Mouse (Mus musculus): ENCODE results near the gene Dpagt1.
"Not testable (repeated sequence)": the region's sequence is repeated elsewhere in the genome, so short reads cannot be mapped to it uniquely, and the experiment has no call there.

The Dpagt1 gene

DNA sequence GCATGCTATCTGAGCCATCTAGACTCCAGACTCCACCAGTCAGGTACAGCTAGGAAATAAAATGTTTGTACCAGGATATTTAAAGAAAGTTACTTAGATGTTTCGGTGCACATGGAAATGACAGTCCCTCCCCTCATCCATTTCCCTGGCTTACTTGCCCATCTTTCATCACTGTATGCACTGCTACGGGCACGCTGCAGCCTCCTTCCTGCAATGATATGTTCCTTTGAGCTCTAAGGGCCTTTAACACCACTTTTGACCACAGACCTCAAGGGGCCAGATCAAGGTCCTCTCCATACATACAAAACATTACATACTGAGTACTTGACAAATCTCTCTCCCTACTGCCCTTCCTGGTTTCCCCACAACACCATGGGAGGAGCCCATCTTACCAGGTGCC, 11.1 kb downstream of the Dpagt1 start:
- in situ Hi-C loops (cut with MboI, MseI): loop anchor here (5.0 kb wide), 1 partner anchor 45 kb away; no protein-coding TSS in a partner anchor

DNA sequence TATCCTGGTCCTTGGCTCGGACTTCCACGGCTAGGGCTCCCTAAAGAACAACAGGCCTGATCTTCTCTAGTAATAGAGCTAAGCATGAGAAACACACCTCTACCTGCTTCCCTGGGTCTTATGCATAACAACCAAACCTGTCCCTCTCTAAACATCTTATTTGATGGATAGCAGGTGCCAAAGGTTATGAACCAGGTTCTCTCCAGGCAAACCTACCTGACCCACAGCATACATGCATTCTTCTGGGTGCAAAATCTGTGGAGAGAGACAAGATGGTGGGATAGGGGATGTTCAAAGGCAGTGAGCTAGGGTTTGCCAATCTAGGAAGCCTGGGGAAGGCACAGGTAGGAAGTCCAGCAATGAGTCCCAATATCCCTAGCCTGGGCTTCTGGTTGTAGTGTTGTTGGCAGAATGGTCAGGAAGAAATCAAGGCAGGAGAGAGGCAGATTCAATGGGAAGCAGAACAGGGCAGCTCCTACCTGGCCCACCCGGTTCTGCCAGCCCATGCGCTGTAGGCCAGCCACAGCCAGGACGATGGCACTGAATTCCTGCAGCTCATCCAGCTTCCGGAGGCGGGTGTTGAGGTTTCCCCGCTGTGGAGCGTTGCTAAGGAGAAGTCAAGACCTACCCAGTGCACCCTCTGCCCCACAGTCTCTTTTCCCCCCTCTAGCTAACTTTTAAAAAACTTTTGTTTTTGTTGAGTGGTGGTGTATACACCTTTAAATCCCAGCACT, 11.8 kb downstream of the Dpagt1 start:
- in situ Hi-C loops (cut with MboI, MseI): loop anchor here (5.0 kb wide), 1 partner anchor 45 kb away; no protein-coding TSS in a partner anchor

DNA sequence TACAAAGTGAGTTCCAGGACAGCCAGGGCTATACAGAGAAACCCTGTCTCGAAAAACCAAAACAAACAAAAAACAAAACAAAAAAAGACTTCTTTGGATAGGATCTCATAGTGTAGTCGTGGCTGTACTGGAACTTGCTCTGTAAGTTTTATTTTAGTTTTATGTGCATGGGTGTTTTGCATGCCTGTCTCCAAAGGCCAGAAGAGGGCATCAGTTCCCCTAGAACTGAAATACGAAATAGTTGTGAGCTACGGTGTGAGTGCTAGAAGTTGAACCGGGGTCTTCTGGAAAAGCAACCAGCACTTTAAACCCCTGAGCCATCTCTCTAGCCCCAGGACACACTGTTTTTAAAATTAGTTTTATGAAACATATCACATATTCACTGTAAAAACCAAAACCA, 12.8 kb downstream of the Dpagt1 start:
- in situ Hi-C loops (cut with MboI, MseI): loop anchor here (5.0 kb wide), 1 partner anchor 44 kb away; no protein-coding TSS in a partner anchor

DNA sequence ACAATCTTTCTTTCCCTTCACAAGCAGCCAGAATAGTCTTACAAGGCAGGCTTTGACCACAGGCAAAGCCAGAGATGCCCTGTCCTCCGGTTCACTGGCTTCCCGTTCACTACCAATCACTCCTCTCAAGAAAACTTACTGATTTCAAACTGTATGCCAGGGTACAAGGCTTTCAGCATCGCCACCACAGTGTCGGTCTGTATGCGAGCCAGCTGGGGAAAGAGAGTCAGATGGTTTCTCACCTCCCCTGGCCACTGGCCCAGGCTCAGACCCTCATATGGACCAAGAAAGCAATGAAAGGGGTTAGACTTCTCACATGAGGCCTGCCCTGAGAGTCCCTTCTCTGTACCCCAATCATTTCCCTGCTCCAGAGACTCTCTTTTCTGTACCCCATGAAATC, 15.7 kb downstream of the Dpagt1 start:
- in situ Hi-C loops (cut with MboI, MseI): no loop called here

DNA sequence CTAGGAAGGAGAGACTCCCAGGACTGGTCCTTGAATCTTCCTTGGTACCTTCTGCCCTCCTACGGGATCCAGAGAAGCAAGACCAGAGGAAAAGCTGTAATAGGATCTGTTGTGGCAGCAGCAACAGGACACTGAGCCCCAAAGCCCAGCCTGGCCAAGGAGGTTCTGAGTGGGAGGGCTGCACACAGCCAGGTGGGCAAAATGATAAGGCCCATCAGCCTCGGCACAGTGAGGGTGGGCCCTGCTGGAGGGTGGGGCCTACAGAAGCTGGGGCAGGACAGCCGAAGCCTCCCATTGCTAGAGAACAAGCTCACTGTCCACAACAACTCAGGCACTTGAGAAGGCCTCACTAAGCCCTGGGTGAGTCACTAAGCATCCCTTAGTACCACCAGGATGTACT, 16.4 kb downstream of the Dpagt1 start:
- in situ Hi-C loops (cut with MboI, MseI): no loop called here

DNA sequence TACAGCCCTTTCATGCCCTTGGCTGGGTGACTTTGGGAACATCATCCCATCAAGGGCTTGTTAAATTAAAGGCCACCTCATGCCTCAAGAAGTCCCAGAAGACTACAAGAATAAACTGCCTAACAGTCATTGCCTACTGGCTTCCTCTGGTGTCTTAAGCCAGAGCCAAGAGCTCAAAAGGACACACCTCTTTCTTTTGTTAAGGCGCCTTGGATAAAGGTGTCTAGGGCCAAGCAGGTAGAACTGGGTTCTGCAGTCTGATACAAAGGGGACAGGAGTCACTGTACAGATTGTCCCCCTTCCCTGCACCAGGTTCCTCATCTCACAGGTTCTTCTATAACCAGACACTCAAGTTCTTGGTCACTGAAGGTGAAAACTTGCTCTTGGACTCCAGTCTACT, 16.8 kb downstream of the Dpagt1 start:
- in situ Hi-C loops (cut with MboI, MseI): no loop called here

DNA sequence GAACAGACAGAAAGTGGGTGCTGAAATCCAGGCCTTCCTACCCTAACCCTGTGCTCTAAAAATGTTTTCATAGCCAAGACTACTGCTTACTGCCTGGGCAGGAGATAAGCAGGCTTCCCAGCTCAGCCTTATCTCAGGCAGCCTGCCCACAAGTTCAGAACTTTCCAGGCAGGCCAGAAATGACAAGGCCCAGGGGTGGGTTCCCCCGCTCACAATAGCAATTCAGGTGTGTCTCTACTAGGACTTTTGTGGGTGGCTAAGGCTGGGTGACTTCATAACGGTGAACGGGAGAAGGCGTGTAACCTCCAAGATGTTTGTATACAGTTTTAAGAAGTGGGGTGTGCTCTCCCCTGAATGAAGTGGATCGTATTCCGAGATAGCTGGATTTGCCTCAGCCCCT, 17.5 kb downstream of the Dpagt1 start:
- in situ Hi-C loops (cut with MboI, MseI): no loop called here

DNA sequence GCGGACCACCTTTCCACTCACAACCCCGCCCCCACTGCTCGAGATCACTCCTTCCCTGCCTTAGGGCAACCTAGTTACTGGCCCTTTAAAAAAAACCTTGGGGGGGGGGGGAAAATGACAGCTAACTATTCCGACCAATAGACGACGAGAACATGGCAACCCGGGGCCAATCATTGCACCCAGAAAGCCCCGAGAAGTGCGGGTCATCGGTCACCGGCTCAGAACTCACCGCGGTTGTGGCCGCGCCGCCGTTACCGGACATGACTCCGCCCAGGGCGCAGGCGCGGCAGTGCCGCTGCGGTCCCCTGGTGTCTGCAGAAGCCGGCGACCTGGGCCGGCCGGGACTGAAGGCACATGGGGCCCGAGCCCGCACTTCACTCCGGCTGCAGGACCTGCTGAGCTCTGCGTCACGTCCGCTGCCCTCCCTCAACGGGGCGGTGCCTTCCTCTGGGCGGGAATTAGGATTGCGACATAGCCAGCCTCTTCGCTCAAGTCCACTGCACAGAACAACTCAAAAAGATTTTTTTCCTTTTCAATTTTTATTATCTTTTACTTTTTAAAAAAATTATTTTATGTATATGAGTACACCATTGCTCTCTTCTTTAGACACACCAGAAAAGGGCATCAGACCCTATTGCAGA, 18.1 kb downstream of the Dpagt1 start, which contains the start of gene Hmbs:
TSS of gene Hmbs (minus strand) at position 448 of the 641 bp plus-strand sequence.
- in situ Hi-C loops (cut with MboI, MseI): no loop called here

DNA sequence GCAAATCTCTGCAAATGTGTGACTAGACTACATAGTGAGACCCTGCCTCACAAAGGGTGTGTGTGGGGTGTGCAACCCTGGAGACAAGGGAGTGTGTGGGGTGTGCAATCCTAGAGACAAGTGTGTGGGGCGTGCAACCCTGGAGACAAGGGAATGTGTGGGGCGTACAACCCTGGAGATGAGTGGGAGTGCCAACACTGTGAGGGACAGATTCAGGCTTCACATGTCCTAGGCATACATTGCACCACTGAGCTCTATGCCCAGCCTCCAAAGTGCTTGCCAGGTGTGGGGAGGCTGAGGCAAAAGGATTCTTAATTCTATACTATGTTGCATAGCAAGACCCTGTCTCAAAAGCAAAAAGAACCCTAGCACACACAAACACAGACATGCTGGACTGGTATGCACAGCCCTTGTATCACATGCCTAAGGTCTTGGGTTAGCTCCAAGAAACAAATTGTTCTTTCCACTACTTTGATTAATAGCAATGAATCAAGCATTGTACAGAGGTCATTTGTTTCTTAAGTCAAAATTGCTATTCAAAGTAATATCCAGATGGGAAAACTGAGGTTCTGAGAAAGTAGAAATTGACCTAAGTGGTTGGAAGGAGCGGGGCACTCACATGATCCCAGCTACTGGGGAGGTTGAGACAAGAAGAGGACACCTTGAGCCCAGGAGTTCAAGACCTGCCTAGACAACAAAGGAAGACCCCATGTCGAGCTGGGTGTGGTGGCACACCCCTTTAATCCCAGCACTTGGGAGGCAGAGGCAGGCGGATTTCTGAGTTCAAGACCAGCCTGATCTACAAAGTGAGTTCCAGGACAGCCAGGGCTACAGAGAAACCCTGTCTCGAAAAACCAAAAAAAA, 20.0 kb downstream of the Dpagt1 start:
- in situ Hi-C loops (cut with MboI, MseI): no loop called here

DNA sequence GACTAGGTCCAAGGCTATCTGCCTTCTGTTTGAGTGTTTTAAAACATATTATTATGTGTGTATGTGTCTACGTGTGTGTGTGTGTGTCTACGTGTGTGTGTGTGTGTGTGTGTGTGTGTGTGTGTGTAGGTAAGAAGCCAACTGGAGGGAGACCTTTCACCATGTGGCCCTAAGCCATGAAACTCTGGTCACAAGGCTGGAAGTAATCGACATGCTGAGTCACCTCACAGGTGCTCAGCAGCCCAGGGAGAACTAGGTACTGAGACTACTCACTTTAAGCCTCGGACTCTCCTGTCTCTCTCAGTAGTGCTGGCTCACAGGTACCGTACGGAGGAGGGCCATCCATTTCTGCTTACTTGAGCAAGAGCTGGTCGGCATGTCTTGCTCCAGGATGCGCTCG, 21.3 kb downstream of the Dpagt1 start:
- in situ Hi-C loops (cut with MboI, MseI): no loop called here

DNA sequence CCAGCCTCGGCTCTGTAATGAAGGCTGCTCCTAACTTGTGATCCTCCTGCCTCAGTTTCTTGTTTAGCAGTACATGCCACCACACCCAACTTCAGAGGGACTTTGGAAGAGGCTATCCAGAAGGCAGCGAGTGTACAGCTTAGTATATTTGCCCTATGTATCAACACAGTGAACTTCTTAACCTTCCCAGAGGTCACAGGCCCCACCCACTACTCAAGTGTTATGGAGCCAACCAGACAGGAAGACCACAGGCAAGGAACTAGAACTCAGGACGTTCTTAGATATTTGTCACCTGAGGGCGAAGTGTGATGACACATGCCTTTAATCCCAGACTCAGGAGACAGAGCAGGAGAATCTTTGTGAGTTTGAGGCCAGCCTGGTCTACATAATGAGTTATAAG, 21.8 kb downstream of the Dpagt1 start:
- in situ Hi-C loops (cut with MboI, MseI): no loop called here

DNA sequence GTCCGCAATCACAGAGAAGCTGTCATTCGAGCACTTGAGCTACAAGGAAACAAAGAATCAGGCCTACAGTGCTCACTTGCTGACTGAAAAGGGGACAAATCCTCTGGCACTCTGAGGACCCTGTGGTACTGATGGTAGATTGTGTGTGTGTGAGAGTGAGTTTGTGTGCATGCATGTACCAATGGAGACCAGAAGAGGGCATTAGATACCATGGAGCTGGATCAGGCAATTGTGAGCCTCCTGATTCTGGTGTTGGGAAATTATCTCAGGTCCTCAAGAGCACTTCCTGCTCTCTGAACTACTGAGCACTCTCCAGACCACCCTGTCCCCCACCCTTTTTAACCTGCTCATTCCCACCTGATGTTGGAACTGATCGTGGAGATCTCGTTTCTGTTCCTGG, 22.7 kb downstream of the Dpagt1 start:
- in situ Hi-C loops (cut with MboI, MseI): no loop called here

DNA sequence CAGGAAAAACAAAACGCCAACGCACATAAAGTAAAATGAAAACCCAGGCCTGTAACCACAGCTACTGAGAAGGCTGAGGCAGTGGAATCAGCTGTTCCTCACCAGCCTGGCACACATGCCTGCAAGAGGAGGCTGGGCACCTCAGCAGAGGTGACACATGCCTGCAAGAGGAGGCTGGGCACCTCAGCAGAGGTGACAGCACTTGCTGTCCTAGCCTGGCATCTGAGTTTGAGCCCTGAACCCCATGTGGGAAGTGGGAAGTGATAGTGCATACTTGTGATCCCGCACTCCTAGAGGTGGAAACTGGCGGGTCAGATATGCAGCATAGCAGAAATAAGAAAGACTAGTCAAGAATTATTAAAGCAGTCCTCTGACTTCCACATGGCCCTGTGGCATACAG, 25.6 kb downstream of the Dpagt1 start:
- in situ Hi-C loops (cut with MboI, MseI): no loop called here

DNA sequence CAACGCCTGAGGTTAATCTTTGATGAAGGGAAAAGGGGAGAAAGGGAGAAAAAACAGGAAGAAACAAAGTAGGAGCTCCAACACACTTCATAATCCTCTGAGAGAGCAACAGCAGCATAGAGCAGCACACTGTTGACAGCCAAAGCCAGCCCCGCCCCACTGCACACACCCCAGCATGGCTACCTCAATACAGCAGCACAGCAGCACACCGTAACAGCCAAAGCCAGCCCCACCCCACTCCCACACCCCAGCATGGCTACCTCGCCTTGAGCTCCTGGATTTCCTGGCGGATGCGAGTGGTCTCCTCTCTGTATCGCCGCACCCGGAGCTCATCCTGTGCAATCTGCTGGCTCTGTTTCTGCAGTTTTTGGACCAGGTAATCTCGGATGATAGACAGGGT, 26.5 kb downstream of the Dpagt1 start:
- in situ Hi-C loops (cut with MboI, MseI): no loop called here

DNA sequence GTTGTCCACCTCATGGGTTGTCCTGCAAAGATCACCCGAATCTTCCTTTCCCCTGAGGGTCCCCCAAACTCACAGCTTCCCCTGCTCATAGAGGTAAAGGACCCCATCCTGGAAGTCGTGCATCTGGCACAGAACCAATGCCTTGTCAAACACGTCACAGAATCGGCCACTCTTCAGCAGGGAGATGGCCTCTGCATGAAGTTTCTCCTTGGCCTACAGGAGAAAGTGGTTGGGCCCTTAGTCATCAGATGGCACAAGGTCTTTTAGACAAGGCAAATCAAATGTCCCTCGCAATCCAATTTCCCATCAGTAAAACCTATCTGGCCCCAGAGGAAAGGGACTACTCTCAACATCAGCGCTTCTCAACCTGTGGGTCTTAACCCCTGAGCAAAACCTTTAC, 27.3 kb downstream of the Dpagt1 start:
- in situ Hi-C loops (cut with MboI, MseI): no loop called here

DNA sequence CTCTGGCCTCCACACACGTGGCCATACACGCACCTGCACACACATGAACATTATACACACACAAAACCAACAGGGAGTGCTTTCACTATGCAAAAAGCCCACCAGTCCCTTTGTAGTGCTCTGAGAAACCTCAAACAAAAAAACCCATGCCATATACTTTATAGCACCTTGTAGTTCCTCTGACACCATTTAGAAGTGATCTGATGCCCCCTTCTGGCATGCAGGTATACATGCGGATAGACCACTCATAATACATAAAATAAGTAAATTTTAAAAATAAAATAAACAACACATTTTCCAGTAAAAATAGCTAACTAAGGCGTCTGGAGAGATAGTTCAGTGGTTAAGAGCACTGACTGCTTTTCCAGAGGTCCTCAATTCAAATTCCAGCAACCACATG, 31.4 kb downstream of the Dpagt1 start:
- in situ Hi-C loops (cut with MboI, MseI): no loop called here

DNA sequence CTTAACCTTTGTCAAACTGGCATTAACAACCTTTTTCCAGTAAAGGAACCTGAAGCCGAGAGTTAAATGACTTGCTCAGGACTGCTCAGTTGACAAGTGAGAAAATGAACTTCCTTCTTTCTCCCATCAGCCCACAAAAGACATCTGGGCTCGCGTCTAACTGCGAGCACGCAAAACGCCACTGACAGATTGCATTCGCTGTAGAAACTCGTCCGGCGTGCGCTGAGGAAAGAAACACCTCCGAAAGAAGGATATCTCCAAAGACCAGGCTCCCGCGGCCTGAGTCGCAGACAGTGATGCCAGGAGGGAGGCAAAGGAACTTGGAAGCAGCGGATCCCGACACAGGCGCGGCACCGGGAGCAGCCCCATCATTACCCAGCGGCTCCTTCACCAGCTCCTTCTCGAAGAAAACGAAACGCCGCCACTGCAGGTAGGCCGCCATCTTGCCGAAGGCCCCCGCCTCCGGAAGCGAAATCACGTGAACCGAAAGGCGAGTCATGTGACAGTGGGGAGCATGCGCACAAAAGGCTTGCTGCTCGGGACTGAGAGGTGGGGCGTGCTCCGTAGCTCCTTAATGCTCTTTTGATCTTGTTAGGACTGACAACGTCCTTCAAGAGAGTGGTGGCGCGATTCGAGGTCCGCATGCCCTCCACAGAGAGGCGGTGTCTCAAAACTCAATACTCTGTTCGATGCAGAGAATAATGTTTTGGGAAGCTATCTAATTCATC, 35.5 kb downstream of the Dpagt1 start, which contains the start of gene Vps11:
TSS of gene Vps11 (minus strand) at position 481 of the 728 bp plus-strand sequence.
- in situ Hi-C loops (cut with MboI, MseI): no loop called here

DNA sequence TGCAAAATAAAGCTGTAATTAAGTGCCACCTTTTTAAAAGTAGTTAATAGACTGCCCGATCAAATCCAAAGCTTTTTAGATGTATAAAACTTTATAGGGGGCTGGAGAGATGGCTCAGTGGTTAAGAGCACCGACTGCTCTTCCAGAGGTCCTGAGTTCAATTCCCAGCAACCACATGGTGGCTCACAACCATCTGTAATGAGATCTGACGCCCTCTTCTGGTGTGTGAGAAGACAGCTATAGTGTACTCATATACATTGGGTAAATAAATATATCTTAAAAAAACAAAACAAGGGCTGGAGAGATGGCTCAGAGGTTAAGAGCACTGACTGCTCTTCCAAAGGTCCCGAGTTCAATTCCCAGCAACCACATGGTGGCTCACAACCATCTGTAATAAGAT, 36.1 kb downstream of the Dpagt1 start:
- in situ Hi-C loops (cut with MboI, MseI): not testable (repeated sequence)

DNA sequence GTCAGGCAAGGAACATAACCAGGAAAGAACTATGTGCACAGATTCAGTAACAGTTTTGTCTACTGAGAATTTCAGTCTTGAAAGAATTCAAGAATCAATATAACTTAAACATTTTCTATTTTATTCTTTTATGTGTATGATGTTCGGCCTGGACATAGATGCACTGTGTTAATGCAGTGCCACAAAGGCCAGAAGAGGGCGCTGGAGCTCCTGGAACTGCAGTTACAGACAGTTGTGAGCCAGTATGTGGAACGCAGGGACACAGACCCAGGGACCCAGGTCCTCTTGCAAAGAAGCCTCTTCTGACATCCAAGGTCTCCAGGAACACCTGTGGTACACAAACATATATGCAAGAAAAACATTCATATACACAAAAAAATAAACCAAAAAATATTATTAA, 38.7 kb downstream of the Dpagt1 start:
- in situ Hi-C loops (cut with MboI, MseI): no loop called here

DNA sequence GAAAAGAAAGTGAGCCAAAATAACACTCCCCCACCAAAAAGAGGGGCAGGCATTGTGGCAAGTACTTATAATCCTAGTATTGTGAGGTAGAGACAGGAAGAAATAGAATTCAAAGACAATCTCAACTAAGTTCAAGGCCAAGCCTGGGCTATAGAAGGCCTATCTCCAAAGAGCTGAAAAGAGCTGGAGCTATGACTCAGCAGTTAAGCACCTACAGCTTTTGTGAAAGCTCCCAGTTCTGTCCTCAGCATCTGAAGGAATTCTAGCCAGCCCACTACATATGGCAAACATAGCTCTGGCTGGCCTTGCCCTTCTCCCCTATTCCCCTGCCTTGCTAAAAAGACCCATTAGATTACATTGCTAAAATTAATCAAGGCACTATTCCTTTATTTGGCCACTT, 47.6 kb downstream of the Dpagt1 start:
- in situ Hi-C loops (cut with MboI, MseI): no loop called here

DNA sequence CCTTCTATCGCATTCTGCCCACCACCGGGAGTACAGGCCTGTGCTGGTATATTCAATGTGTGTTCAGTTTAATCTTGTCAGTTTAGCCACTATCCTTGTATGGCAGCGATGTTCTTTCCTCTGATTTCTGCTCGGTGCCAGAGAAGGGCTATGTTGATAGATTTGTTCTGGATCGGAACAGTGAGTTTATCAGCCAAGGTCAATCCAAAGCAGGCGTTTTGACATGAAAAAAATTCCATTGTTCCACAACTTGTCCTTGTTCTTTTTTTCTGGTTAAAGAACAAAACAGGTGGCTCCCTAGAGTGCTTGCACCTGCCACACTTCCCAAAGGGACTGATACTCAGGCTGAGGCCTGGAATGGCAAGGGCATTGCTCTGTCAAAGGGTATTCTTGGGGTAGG, 50.3 kb downstream of the Dpagt1 start:
- in situ Hi-C loops (cut with MboI, MseI): no loop called here

DNA sequence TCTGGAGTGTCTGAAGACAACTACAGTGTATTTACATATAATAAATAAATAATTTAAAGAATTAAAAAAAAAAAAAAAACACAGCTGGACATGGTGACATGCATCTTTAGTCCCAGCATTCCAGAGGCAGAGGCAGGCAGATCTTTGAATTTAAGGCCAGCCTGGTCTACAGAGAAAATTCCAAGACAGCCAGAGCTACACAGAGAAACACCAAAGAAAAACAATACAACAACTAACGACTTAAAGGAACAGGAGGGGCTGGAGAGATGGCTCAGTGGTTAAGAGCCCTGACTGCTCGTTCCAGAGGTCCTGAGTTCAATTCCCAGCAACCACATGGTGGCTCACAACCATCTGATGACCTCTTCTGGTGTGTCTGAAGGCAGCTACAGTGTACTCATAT, 51.5 kb downstream of the Dpagt1 start:
- in situ Hi-C loops (cut with MboI, MseI): not testable (repeated sequence)

Data from regulatory T cell (primary cell).